Mouse (Mus musculus): ENCODE results near the gene Accsl. TPM values are rescaled to one million over a fixed set of nuclear protein-coding genes. Genes with fewer than 3 reads are reported as not detected.

Gene Accsl
- polyA plus RNA-seq, 1 experiment = 0.04 TPM

- H3K27me3 ChIP-seq (ENCODE audit: control insufficient read depth, insufficient read depth, low read length) = no peaks in the 10 kb centered on the region
- TF ChIP-seq POLR2A (IDR thresholded peaks at IDR 0.05; ENCODE audit: low read depth, low read length) = no peak
- no peak for TF ChIP-seq CTCF (IDR thresholded peaks at IDR 0.05; ENCODE audit: extremely low read depth, insufficient read depth, insufficient read length, insufficient replicate concordance)
Observed at GRCm38 (mm10) chr2:93902680-93903305, 33.8 kb upstream of the Accsl start.

DNA sequence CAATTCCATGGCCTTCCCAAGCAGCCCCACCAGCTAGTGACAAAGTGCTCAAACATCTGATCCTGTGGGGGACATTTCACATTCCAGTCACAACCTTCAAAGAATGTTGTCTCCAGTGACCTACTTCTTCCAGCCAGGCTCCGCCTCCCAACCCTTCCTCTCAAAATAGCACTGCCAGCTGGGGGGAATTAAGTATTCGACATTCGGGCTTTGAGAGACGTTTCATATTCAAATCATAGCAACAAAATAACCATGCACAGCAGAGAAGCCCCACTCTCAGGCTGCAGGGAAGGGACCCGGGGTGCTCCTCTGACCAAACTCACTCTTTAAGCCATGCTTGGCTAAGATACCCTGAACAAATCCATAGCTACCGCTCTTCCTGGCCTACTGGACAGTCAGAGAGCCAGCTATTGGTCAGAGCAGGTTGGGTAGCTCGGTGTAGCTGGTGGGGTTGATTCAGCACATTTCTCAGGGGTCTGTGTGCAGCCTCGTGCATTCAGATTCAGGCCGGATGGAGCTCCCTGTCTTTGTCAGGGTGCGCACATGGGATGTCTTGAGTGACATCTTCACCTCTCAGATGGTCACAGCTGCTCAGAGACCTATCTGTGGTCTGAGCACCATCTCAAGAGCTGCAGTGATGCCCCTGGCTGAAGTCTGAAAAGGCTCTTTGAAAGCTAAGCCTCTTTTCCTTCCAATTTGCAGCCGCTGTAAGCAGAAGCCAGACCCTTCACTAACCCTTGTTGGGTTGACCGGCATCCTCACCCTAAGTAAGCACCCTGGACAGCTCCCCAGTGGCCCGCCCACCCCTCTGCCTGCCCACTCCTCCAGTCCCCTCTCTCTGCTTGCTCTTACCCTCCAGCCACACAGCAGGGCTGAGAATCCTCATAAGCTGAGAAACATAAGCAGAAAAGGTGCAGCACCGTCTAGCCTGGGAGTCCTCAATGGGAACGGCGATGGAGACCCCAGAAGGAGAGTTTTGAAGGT, 30.7 kb upstream of the Accsl start:
- Histone ChIP-seq H3K4me3 (ENCODE audit: extremely low read depth, insufficient read depth, insufficient read length) (no peak overlapping the region), H3K27ac (ENCODE audit: insufficient read depth, low read length) (no peak overlapping the region), H3K4me1 (ENCODE audit: control insufficient read depth, insufficient read depth, insufficient read length) (no peaks in the 10 kb centered on the region), H3K36me3 (ENCODE audit: control insufficient read depth, insufficient read depth, low read length) (no peaks in the 10 kb centered on the region), H3K27me3 (ENCODE audit: control insufficient read depth, insufficient read depth, low read length) (no peaks in the 10 kb centered on the region)
- no peak for DNase-seq (ENCODE audit: low read depth in 1 of 2, low spot score in 2 of 2)
- no peak for TF ChIP-seq POLR2A (IDR thresholded peaks at IDR 0.05; ENCODE audit: low read depth, low read length)
- TF ChIP-seq CTCF (IDR thresholded peaks at IDR 0.05; ENCODE audit: extremely low read depth, insufficient read depth, insufficient read length, insufficient replicate concordance) = no peak
- WGBS = 75% methylated on average over 16 of the region's 16 CpGs

More at GRCm38 (mm10) chr2:93902680-93903305, 33.8 kb upstream of the Accsl start:
- no peaks in the 10 kb centered on the region for H3K4me1 ChIP-seq (ENCODE audit: control insufficient read depth, insufficient read depth, insufficient read length)
- no peak for DNase-seq (ENCODE audit: low read depth in 1 of 2, low spot score in 2 of 2)
- WGBS = 71% methylated on average over 5 of the region's 5 CpGs
- no peak overlapping the region for H3K4me3 ChIP-seq (ENCODE audit: extremely low read depth, insufficient read depth, insufficient read length)
- H3K27ac ChIP-seq (ENCODE audit: insufficient read depth, low read length) = no peak overlapping the region
- H3K36me3 ChIP-seq (ENCODE audit: control insufficient read depth, insufficient read depth, low read length) = no peaks in the 10 kb centered on the region

DNA sequence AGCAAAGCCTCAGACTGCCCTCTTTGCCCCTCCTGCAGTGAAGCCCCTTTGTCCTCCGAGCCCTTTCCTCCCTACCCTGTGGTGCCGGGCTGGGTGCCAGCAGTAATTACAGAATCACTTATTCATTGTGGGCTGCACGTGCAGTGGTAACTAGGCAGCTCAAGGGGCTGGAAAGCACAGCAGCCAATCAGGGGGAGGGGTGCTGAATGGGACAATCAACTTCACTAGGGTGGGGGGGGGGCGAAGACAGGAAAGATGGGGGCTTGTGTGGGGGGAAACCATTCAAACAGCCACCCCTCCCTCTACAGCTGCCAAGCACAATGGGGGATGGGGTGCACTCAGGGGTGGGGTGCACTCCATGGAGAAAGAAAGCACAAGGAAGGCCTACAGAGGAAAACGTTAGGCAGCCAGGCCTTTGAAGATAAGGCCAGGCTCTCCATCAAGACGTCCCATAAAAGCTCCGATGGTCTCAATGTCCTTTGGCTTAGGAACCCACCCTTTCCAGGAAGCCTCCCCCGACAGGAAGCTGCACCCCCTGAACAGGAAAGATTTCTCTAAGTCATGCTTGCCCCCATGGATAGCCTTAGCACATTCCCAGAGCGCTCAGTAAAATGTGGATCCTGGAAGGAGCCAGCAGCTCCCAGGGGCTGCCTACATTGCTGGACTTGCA, 22.8 kb upstream of the Accsl start:
- H3K4me1 ChIP-seq (ENCODE audit: control insufficient read depth, insufficient read depth, insufficient read length) = no peaks in the 10 kb centered on the region
- no peak overlapping the region for H3K27ac ChIP-seq (ENCODE audit: insufficient read depth, low read length)
- WGBS = 22% methylated on average over 9 of the region's 9 CpGs
- H3K4me3 ChIP-seq (ENCODE audit: extremely low read depth, insufficient read depth, insufficient read length) = no peak overlapping the region
- TF ChIP-seq CTCF (IDR thresholded peaks at IDR 0.05; ENCODE audit: extremely low read depth, insufficient read depth, insufficient read length, insufficient replicate concordance) (no peak), POLR2A (IDR thresholded peaks at IDR 0.05; ENCODE audit: low read depth, low read length) (no peak)
- H3K27me3 ChIP-seq (ENCODE audit: control insufficient read depth, insufficient read depth, low read length) = no peaks in the 10 kb centered on the region
- no peak for DNase-seq (ENCODE audit: low read depth in 1 of 2, low spot score in 2 of 2)
- H3K36me3 ChIP-seq (ENCODE audit: control insufficient read depth, insufficient read depth, low read length) = no peaks in the 10 kb centered on the region

- H3K27ac ChIP-seq (ENCODE audit: insufficient read depth, low read length) = no peak overlapping the region
- no peaks in the 10 kb centered on the region for H3K36me3 ChIP-seq (ENCODE audit: control insufficient read depth, insufficient read depth, low read length)
- H3K4me3 ChIP-seq (ENCODE audit: extremely low read depth, insufficient read depth, insufficient read length) = no peak overlapping the region
- TF ChIP-seq CTCF (IDR thresholded peaks at IDR 0.05; ENCODE audit: extremely low read depth, insufficient read depth, insufficient read length, insufficient replicate concordance) (no peak), POLR2A (IDR thresholded peaks at IDR 0.05; ENCODE audit: low read depth, low read length) (no peak)
- H3K27me3 ChIP-seq (ENCODE audit: control insufficient read depth, insufficient read depth, low read length) = no peaks in the 10 kb centered on the region
- WGBS = 80% methylated on average over 8 of the region's 8 CpGs
- H3K4me1 ChIP-seq (ENCODE audit: control insufficient read depth, insufficient read depth, insufficient read length) = no peaks in the 10 kb centered on the region
- no peak for DNase-seq (ENCODE audit: low read depth in 1 of 2, low spot score in 2 of 2)
Observed at GRCm38 (mm10) chr2:93890143-93890542, 21.2 kb upstream of the Accsl start.

DNA sequence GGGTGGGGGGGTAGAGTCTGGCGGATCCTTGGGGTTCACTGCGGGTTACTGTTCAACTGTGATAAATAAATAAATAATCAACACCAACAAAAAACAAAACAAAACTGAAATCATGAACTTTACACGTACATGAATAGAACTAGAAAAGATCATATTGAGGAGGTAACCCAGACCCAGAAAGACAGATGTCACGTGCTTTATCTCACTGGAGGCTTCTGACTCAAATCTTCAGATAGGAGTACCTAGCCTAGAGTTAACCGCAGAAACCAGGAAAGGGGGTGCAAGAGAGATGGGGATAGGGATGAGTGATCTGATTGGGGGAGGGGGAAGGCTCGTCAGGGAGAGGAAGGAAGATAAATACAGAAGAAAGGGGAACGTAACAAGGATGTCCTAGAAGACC, 20.1 kb upstream of the Accsl start:
- no peaks in the 10 kb centered on the region for H3K36me3 ChIP-seq (ENCODE audit: control insufficient read depth, insufficient read depth, low read length)
- H3K4me1 ChIP-seq (ENCODE audit: control insufficient read depth, insufficient read depth, insufficient read length) = no peaks in the 10 kb centered on the region
- WGBS = 79% methylated on average over 7 of the region's 7 CpGs
- DNase-seq (ENCODE audit: low read depth in 1 of 2, low spot score in 2 of 2) = no peak
- TF ChIP-seq POLR2A (IDR thresholded peaks at IDR 0.05; ENCODE audit: low read depth, low read length) (no peak), CTCF (IDR thresholded peaks at IDR 0.05; ENCODE audit: extremely low read depth, insufficient read depth, insufficient read length, insufficient replicate concordance) (no peak)
- no peak overlapping the region for H3K27ac ChIP-seq (ENCODE audit: insufficient read depth, low read length)
- no peak overlapping the region for H3K4me3 ChIP-seq (ENCODE audit: extremely low read depth, insufficient read depth, insufficient read length)
- H3K27me3 ChIP-seq (ENCODE audit: control insufficient read depth, insufficient read depth, low read length) = no peaks in the 10 kb centered on the region

DNA sequence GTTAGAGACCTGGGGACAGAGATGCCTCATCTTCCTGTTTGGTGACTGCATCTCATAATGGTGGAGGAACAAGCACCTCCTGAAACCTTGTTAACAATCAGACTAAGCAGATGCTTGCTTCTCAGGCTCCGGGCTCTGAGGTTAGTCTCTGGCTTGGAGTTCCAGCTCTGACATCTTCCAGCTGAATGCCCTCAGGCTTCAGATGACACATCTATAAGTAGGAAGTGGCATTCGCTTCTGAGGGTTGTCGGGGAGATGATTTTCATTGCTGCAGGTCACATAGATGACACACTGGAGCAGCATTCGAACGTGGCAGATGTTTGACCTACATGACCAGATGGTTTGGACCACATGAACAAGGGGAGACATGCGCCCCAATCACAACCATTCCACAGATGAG, 19.4 kb upstream of the Accsl start:
- no peaks in the 10 kb centered on the region for H3K27me3 ChIP-seq (ENCODE audit: control insufficient read depth, insufficient read depth, low read length)
- no peaks in the 10 kb centered on the region for H3K4me1 ChIP-seq (ENCODE audit: control insufficient read depth, insufficient read depth, insufficient read length)
- no peaks in the 10 kb centered on the region for H3K36me3 ChIP-seq (ENCODE audit: control insufficient read depth, insufficient read depth, low read length)
- no peak for DNase-seq (ENCODE audit: low read depth in 1 of 2, low spot score in 2 of 2)
- no peak overlapping the region for H3K4me3 ChIP-seq (ENCODE audit: extremely low read depth, insufficient read depth, insufficient read length)
- TF ChIP-seq POLR2A (IDR thresholded peaks at IDR 0.05; ENCODE audit: low read depth, low read length) (no peak), CTCF (IDR thresholded peaks at IDR 0.05; ENCODE audit: extremely low read depth, insufficient read depth, insufficient read length, insufficient replicate concordance) (no peak)
- WGBS = 84% methylated on average over 6 of the region's 6 CpGs
- no peak overlapping the region for H3K27ac ChIP-seq (ENCODE audit: insufficient read depth, low read length)
